Mouse (Mus musculus) limb, embryonic 15.5 days (tissue): ENCODE results near the gene Tceal1. TPM values are rescaled to one million over a fixed set of nuclear protein-coding genes. Genes with fewer than 3 reads are reported as not detected.

Experiments used
- ATAC-seq: fragments of 200-750 bp; cut with Nextera tagmentation; 2 replicates; pipeline ENCODE4 v1.8.0; 2017; ENCODE audit warnings: low read depth, moderate TSS enrichment; ENCODE audit not compliant: insufficient number of reproducible peaks, low FRiP score, low TSS enrichment
- H3K27ac ChIP-seq: fragments of 300-500 bp; sonication (generic); 2 replicates; pipeline ENCODE4 v1.5.1; 2015; ENCODE audit warnings: moderate library complexity, mild to moderate bottlenecking, inconsistent platforms
- H3K27me3 ChIP-seq: fragments of 300-500 bp; sonication (generic); 2 replicates; pipeline ENCODE4 v1.6.1; 2015; ENCODE audit warnings: inconsistent platforms
- H3K36me3 ChIP-seq: fragments of 300-500 bp; sonication (generic); 2 replicates; pipeline ENCODE4 v1.6.1; 2015; ENCODE audit warnings: inconsistent platforms
- H3K4me1 ChIP-seq: fragments of 300-500 bp; sonication (generic); 2 replicates; pipeline ENCODE4 v1.6.1; 2015; ENCODE audit warnings: inconsistent platforms
- H3K4me2 ChIP-seq: fragments of 300-500 bp; sonication (generic); 2 replicates; pipeline ENCODE4 v1.6.1; 2015; ENCODE audit warnings: mild to moderate bottlenecking, inconsistent platforms
- H3K4me3 ChIP-seq: fragments of 300-500 bp; sonication (generic); 2 replicates; pipeline ENCODE4 v1.5.1; 2015; ENCODE audit warnings: mild to moderate bottlenecking, inconsistent platforms
- H3K9ac ChIP-seq: fragments of 300-500 bp; sonication (generic); 2 replicates; pipeline ENCODE4 v1.6.1; 2015; ENCODE audit warnings: inconsistent platforms
- H3K9me3 ChIP-seq: fragments of 300-500 bp; sonication (generic); 2 replicates; pipeline ENCODE4 v1.6.1; 2016; ENCODE audit warnings: inconsistent platforms
- WGBS: fragments of 180-500 bp; shearing (Covaris S2); methylation state at CpG from one replicate; pipeline ENCODE4 v1.1.7; 2015; 5-methylcytosine and 5-hydroxymethylcytosine counted together
- polyA plus RNA-seq: library from polyadenylated mRNA; unstranded; fragments of >200 nt; fragmentation: Nextera tagmentation; extraction: Ambion mirVana; gene quantifications from 2 replicates; pipeline ENCODE4 v1.2.1, GENCODE M21; 2015

The Tceal1 gene
- polyA plus RNA-seq, 1 experiment from 2014 or later = 12.9 TPM

- H3K4me2 ChIP-seq = no peak overlapping the region
- 77% methylated on average over 4 of the region's 4 CpGs for WGBS
- H3K27ac ChIP-seq = no peak overlapping the region
- H3K9ac ChIP-seq = no peak overlapping the region
- ATAC-seq = no peak
- peaks cover 11% of the 10 kb centered on the region; the same call in 1 of the 2 replicates for H3K36me3 ChIP-seq
- H3K27me3 ChIP-seq = no peaks in the 10 kb centered on the region
- H3K4me3 ChIP-seq = no peak overlapping the region
- no peaks in the 10 kb centered on the region for H3K9me3 ChIP-seq
- H3K4me1 ChIP-seq = no peaks in the 10 kb centered on the region
Measured at GRCm38 (mm10) chrX:136732016-136732415, 24.2 kb downstream of the Tceal1 start.

GRCm38 (mm10) chrX:136740087-136740790 is 32.5 kb downstream of the Tceal1 start:
- Histone ChIP-seq H3K9ac (peak overlapping the region; percentile 47), H3K27ac (peak overlapping the region; percentile 89), H3K4me1 (0 out of 2 replicates have a peak, but pooled peaks cover 2% of the 10 kb centered on the region), H3K4me2 (no peak overlapping the region), H3K9me3 (no peaks in the 10 kb centered on the region), H3K36me3 (0 out of 2 replicates have a peak, but pooled peaks cover 4% of the 10 kb centered on the region), H3K4me3 (peak overlapping the region; percentile 50), H3K27me3 (no peaks in the 10 kb centered on the region)
- ATAC-seq = no peak
- WGBS = 26% methylated on average over 15 of the region's 15 CpGs

- H3K27ac ChIP-seq = peak overlapping the region; percentile 95
- peak overlapping the region; percentile 47 for H3K9ac ChIP-seq
- no peaks in the 10 kb centered on the region for H3K9me3 ChIP-seq
- H3K36me3 ChIP-seq = 0 out of 2 replicates have a peak, but pooled peaks cover 2% of the 10 kb centered on the region
- ATAC-seq = peak; percentile 97
- H3K4me1 ChIP-seq = 0 out of 2 replicates have a peak, but pooled peaks cover 2% of the 10 kb centered on the region
- H3K4me3 ChIP-seq = peak overlapping the region; percentile 50
- H3K4me2 ChIP-seq = no peak overlapping the region
- H3K27me3 ChIP-seq = no peaks in the 10 kb centered on the region
- WGBS = 23% methylated on average over 39 of the region's 39 CpGs
Measured at GRCm38 (mm10) chrX:136740791-136741650, 33.2 kb downstream of the Tceal1 start.

- Histone ChIP-seq H3K4me2 (peak overlapping the region; percentile 36), H3K27me3 (no peaks in the 10 kb centered on the region), H3K9ac (0 out of 2 replicates have a peak overlapping the region, but pooled peaks have one; percentile 35), H3K4me3 (peak overlapping the region; percentile 50), H3K27ac (peak overlapping the region; percentile 95), H3K36me3 (no peaks in the 10 kb centered on the region), H3K9me3 (no peaks in the 10 kb centered on the region), H3K4me1 (0 out of 2 replicates have a peak, but pooled peaks cover 2% of the 10 kb centered on the region)
- ATAC-seq = peak; percentile 81
- WGBS = 27% methylated on average over 44 of the region's 46 CpGs
Measured at GRCm38 (mm10) chrX:136741651-136742201, 33.9 kb downstream of the Tceal1 start.

GRCm38 (mm10) chrX:136742241-136742640 is 34.5 kb downstream of the Tceal1 start:
- 33% methylated on average over 10 of the region's 10 CpGs for WGBS
- Histone ChIP-seq H3K9ac (0 out of 2 replicates have a peak overlapping the region, but pooled peaks have one; percentile 7), H3K4me2 (peak overlapping the region; percentile 36), H3K36me3 (no peaks in the 10 kb centered on the region), H3K4me3 (peak overlapping the region; percentile 50), H3K4me1 (0 out of 2 replicates have a peak, but pooled peaks cover 2% of the 10 kb centered on the region), H3K27ac (peak overlapping the region; percentile 95), H3K27me3 (no peaks in the 10 kb centered on the region), H3K9me3 (no peaks in the 10 kb centered on the region)
- ATAC-seq = no peak

- Histone ChIP-seq H3K4me1 (0 out of 2 replicates have a peak, but pooled peaks cover 2% of the 10 kb centered on the region), H3K27ac (peak overlapping the region; percentile 95), H3K36me3 (no peaks in the 10 kb centered on the region), H3K9me3 (no peaks in the 10 kb centered on the region), H3K4me3 (peak overlapping the region; percentile 50), H3K27me3 (no peaks in the 10 kb centered on the region), H3K4me2 (peak overlapping the region; percentile 36), H3K9ac (0 out of 2 replicates have a peak overlapping the region, but pooled peaks have one; percentile 7)
- no peak for ATAC-seq
- WGBS = 36% methylated on average over 5 of the region's 5 CpGs
Measured at GRCm38 (mm10) chrX:136742661-136743103, 34.9 kb downstream of the Tceal1 start.

GRCm38 (mm10) chrX:136743459-136743858 is 35.7 kb downstream of the Tceal1 start, which contains the start of gene Morf4l2:
TSS of gene Morf4l2 (minus strand) at chrX:136743690.
- Histone ChIP-seq H3K27me3 (no peaks in the 10 kb centered on the region), H3K36me3 (no peaks in the 10 kb centered on the region), H3K4me1 (0 out of 2 replicates have a peak, but pooled peaks cover 2% of the 10 kb centered on the region), H3K4me2 (peak within 1 kb of the TSS; percentile 36), H3K27ac (peak within 1 kb of the TSS; percentile 95), H3K4me3 (peak within 1 kb of the TSS; percentile 50), H3K9ac (0 out of 2 replicates have a peak within 1 kb of the TSS, but pooled peaks have one; percentile 7), H3K9me3 (no peaks in the 10 kb centered on the region)
- ATAC-seq = no peak
- WGBS = 83% methylated on average over 12 of the region's 12 CpGs

GRCm38 (mm10) chrX:136744663-136745062 is 36.9 kb downstream of the Tceal1 start:
- Histone ChIP-seq H3K27ac (no peak overlapping the region), H3K4me1 (no peaks in the 10 kb centered on the region), H3K9me3 (no peaks in the 10 kb centered on the region), H3K9ac (no peak overlapping the region), H3K4me2 (no peak overlapping the region), H3K27me3 (no peaks in the 10 kb centered on the region), H3K36me3 (no peaks in the 10 kb centered on the region), H3K4me3 (no peak overlapping the region)
- WGBS = 72% methylated on average over 8 of the region's 8 CpGs
- no peak for ATAC-seq

- Histone ChIP-seq H3K9ac (no peak overlapping the region), H3K27me3 (no peaks in the 10 kb centered on the region), H3K4me3 (no peak overlapping the region), H3K36me3 (no peaks in the 10 kb centered on the region), H3K9me3 (no peaks in the 10 kb centered on the region), H3K4me1 (no peaks in the 10 kb centered on the region), H3K27ac (no peak overlapping the region), H3K4me2 (no peak overlapping the region)
- ATAC-seq = no peak
- WGBS = 74% methylated on average over 4 of the region's 4 CpGs
Measured at GRCm38 (mm10) chrX:136749329-136749728, 41.5 kb downstream of the Tceal1 start.

GRCm38 (mm10) chrX:136755464-136755863 is 47.7 kb downstream of the Tceal1 start:
- Histone ChIP-seq H3K4me1 (no peaks in the 10 kb centered on the region), H3K4me3 (no peak overlapping the region), H3K9me3 (no peaks in the 10 kb centered on the region), H3K4me2 (no peak overlapping the region), H3K36me3 (no peaks in the 10 kb centered on the region), H3K27ac (no peak overlapping the region), H3K9ac (no peak overlapping the region), H3K27me3 (no peaks in the 10 kb centered on the region)
- WGBS = 86% methylated on average over 3 of the region's 3 CpGs
- no peak for ATAC-seq
